Mouse (Mus musculus): ENCODE results near the gene Porcn. TPM values are rescaled to one million over a fixed set of nuclear protein-coding genes. Genes with fewer than 3 reads are reported as not detected.
A peak's percentile ranks its signal among the peaks of the same experiment; 100 is the strongest.

Porcn gene
- total RNA-seq (2021) = 10 to 100 TPM; 43.4 to 49.5 TPM

GRCm38 (mm10) chrX:8206015-8206693 lies at the start of gene Porcn:
Gene Porcn (minus strand): TSS chrX:8206525.
- intact Hi-C loops (cut with DNase I) = no loop called here
- peak; percentile 88 for DNase-seq

DNA sequence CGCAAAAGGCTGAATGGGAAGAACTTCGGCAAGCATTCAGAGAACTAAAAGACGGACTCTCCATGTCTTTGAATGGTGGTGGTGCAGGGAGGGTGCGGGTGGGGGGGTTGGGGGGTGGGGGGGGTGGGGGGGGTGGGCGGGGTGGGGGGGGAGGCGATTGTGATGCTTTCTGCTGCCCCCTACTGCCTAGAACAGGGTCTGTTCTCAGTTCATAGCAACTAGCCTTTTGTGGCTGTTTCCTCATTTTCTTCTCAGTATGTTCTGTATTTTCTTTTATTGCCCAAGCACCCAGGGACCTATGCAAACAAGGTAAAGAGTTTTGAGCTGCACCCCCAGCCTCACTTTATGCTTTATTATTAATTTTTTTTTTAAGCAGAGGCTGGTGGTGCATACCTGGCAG lies 49.5 kb upstream of the Porcn start:
- intact Hi-C loops (cut with DNase I) = no loop called here
- no peak for DNase-seq

GRCm38 (mm10) chrX:8253711-8254110 lies 47.4 kb upstream of the Porcn start:
- intact Hi-C loops (cut with DNase I) = no loop called here
- no peak for DNase-seq

DNA sequence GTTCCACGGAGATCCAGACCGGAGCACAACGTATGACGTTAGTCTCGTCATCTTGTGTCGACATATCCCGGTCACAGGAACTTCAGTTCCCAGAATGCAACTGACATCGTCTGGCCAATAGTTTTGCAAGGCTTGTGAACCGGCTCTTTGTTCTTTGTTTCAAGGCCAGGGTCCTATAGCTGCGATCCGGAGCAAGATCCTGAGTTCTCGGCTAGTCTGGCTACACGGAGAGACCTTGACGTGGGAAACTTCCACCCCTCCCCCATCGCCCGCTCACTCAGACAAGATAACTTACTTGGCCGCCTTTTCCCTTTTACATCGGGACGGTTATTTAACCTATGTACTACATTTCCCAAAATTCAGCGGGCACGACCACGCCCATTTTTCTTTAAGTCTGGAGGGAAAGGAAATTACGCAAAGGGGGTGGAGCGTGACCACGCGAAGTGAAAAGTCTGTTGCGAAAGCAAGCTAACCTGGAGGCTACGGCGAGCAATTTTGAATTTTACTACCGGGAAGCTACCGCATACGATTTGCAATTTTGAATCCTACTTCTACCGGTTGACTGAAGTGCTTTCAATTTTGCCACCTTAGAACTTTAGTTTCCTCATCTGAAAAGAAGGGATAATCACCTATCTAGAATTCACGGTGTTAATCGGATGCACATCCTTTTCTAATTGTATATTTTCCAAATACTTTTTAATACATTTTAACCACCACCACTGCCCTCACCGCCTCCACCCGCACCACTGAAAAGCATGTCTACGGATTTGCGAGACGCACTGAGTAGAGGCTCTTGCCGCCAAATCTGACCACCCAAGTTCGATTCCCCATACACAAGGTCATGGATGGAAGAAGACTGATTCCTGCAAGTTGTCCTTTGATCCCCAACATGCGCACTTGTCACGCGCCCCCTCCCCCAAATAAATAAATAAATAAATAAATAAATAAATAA lies 46.3 kb upstream of the Porcn start, which contains the start of gene Ftsj1:
Gene Ftsj1 (minus strand): TSS at position 73 of the 952 bp plus-strand sequence.
- peak; percentile 76 for DNase-seq
- intact Hi-C loops (cut with DNase I) = no loop called here

DNA sequence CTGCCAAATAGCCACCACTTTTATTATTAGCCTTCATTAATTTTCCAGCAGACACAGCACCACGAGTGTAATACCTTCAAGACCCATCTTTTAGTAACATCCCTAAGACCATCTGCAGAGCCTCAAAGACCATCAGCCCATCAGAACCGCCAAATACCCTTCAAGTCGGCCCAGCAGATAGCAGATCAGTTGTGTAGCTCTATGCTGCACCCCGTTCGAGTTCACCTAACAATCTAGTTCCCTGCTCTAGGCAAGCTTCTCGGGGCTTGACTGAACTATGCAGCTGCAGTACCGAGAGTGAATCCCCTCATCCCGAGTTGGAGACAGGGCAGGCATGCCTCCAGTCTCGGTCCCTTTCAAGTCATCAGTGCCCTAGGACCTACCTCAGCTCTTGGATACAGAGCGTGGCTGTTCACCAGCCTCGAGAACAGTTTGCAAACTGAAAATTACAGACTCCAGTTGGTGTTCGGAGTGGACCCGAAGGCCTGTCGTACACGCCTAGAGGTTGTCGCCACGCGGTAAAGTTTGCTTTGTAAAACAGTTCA lies 45.5 kb upstream of the Porcn start:
- DNase-seq = no peak
- intact Hi-C loops (cut with DNase I) = no loop called here

DNA sequence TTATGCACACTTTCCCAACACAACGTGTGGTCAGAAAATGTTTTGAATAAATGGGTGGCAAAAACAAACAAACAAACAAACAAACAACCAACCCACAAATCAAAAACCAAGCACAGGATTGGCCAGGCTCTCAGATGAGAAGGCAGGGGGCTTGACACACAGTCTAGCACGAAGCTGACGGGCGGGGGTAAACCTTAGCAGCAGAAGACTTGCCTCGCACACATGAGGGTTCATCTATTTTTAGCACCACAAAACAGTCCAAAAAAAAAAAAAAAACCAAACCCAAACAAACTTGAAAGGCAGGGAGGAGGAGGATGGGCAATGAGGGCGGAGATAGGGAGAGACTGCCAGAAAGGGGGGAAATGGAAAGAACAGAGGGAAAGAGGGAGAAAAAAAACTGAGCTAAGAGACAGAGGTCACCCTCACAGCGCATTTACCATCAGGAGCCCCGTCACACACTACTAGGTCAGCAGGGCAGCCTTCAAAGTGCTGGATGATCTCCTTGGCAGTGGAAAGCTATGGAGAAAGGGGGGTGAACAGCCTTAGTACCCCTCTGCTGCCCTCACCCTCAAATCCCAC lies 42.3 kb upstream of the Porcn start:
- no peak for DNase-seq
- intact Hi-C loops (cut with DNase I) = loop anchor here (5.0 kb wide), 1 partner anchor 51 kb away; no protein-coding TSS in a partner anchor

DNA sequence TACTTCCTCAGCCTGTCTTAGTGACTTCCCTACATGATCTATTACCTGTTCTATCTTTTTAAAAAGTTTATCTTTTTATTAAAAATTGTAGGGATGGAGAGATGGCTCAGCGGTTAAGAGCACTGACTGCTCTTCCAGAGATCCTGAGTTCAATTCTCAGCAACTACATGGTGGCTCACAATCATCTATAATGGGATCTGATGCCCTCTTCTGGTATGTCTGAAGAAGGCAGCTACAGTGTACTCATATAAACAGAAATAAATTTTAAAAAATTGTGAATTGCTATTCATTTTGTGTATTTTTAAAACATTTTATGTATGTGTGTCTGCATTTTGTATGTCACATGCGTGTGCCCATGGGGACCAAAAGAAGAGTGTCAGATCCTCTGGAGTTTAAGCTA lies 41.4 kb upstream of the Porcn start:
- intact Hi-C loops (cut with DNase I) = loop anchor here (5.0 kb wide), 1 partner anchor 50 kb away; no protein-coding TSS in a partner anchor
- DNase-seq = no peak

- DNase-seq = no peak
- intact Hi-C loops (cut with DNase I) = no loop called here
Measured at GRCm38 (mm10) chrX:8238804-8239395, 32.6 kb upstream of the Porcn start.

DNA sequence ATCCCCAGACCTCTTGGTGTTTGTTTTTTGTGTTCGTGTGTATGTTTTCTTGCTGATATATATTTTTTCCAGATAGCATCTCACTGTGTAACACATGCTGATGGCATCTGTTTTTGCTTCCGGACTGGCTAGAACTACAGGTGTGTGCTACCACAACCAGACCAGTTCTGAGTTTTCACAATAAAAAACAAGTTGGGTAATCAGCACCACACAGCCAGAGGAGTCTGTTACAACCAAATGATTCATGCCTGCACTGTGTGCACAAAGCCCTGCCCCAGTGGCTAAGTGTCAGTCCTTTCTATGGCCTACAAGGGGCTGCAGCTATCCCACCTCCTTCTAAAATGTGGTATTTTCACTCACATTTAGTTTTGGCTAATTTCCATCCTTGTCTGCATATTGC lies 30.4 kb upstream of the Porcn start:
- DNase-seq = no peak
- intact Hi-C loops (cut with DNase I) = no loop called here

GRCm38 (mm10) chrX:8233602-8234001 lies 27.3 kb upstream of the Porcn start:
- intact Hi-C loops (cut with DNase I) = no loop called here
- DNase-seq = no peak

DNA sequence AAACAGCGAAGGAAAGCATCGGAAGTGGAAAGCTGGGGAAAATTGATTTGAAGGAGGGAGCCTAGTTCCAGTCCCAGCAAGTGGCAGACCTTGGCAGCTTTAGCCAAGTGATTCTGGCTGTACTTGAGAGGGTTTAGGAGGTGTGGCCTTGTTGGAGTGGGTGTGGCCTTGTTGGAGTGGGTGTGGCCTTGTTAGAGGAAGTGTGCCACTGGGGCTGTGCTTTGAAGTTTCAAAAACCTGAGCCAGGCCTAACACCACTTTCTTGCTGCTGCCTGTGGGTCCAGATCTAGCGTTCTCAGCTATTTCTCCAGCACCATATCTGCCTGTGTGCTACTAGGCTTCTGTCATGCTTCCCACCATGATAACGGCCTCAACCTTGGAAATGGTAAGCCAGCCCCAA lies 23.9 kb upstream of the Porcn start:
- intact Hi-C loops (cut with DNase I) = no loop called here
- DNase-seq = no peak

DNA sequence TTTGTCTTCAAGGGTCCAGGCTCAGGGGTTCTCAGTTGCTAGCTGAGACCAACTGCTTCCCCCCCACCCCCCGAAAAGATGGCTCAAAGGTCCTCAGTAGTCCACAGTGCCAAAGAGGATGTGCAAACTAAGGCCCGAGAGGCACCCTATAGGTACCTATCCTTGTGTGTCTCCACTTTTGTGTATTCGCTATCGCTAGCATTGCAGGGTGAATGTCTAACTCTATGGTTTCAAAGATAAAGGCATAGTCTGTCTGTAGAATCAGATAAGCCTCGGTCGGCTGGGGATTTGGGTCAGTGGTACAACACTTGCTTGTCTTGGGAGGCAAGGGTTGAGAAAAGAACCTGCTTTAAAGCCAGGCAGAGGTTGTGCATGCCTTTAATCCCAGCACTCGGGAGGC lies 17.1 kb upstream of the Porcn start:
- intact Hi-C loops (cut with DNase I) = no loop called here
- DNase-seq = no peak

DNA sequence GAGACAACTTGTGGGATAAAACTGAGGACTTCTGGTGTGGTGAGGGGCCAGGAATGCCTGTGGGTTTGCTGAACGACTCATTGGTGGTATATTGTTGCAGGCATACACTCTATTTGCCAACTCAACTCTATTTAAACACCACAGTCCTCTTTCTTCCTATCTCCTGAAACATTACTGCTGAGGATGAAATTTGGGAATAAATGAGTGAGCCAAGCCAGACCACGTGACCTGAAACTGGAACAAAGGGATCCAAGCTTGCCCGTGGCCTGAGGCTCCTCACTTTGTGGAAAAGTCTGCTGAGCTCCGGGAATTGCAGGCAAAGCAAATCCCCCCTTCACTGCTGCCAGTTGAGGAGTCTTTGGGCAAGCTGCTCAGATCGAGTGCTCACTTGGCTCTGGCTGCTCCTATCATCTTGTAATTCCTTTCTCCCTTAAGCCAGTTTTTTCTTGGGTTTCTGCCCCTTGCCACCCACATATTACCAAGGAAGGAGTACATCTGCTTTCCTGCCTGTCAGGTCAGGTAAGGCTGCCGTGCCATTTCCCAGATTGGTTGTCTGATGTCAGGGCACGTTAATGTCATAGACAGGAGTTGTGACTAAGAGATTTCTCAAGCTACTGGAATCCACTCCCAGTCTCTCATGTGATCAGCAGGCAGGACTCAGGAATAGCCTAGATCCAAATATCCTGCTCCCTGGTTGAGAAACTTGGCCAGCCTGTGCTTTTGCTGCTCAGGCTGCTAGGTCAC lies 16.5 kb upstream of the Porcn start:
- DNase-seq = peak; percentile 27
- intact Hi-C loops (cut with DNase I) = no loop called here

- DNase-seq = peak; percentile 21
- intact Hi-C loops (cut with DNase I) = no loop called here
Measured at GRCm38 (mm10) chrX:8222296-8222677, 16.0 kb upstream of the Porcn start.

- intact Hi-C loops (cut with DNase I) = no loop called here
- no peak for DNase-seq
Measured at GRCm38 (mm10) chrX:8219651-8220050, 13.3 kb upstream of the Porcn start.

- intact Hi-C loops (cut with DNase I) = no loop called here
- no peak for DNase-seq
Measured at GRCm38 (mm10) chrX:8218114-8218513, 11.8 kb upstream of the Porcn start.

DNA sequence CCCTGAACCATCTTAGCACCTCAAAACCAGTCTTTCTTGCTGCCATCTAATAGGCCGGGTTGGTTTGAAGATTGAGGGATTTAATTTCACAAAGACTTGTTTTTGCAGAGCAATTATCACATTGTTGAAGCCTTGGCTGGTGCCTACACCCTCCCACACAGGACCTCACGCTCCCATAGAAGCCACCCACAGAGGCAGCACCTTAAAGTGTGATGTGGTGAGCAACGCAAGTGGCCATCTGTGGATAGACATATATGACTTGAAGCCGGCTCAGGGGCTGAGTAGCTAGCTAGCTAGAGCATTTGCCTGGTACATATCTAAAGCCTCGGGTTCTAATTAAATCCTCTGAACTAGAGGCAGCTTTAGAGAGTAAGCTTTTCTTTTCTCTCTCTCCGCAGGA lies 11.1 kb upstream of the Porcn start:
- no peak for DNase-seq
- intact Hi-C loops (cut with DNase I) = no loop called here

DNA sequence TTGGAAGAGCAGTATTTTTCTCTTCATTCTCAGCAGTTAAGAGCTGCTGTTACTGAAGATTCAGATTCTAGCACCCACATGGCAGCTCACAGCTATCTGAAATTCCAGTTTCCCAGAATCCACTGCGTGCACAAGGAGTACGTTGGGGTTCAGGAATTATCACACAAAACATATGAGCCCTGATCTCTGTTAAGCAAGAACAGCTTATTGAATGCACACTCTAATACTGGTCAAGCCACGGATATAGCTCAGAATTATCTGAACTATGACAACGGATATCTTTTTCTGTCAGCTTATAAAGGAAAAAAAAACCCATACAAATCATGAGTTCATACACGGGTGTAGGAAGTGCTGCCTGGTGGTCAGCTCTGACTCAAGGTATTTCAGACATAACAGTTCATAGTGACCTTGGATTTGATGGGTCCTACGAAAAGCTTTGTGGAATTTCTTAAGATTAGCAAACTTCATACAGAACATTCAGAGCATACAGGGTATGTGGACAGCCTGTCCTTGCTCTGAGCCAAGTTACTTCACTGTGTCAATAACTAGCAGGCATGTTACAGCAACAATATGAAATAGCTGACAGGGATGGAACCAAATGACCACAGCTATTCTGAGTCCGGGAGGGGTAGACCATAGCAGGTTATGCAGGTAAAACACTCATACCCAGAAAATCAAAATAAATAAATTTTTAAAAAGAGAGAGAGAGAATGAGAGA lies 5.3 kb upstream of the Porcn start:
- intact Hi-C loops (cut with DNase I) = no loop called here
- DNase-seq = no peak

DNA sequence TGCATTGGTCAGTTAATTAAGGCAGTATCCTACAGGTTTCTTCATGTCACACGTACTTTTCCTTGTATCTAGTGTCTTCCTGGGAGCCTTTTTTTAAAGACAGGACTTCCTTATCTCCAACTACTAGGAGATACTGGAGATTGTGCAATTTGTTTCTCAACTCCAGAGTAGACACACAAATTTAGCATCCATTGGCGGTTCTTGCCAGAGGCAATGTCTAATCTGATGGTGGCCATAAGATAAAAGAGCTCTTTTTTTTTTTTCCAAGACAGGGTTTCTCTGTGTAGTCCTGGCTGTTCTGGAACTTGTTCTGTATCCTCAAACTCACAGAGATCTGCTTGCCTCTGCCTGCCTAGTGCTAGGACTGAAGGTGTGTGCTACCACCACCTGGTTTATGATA lies 3.4 kb upstream of the Porcn start:
- no peak for DNase-seq
- intact Hi-C loops (cut with DNase I) = no loop called here

GRCm38 (mm10) chrX:8207224-8207623 lies 899 bp upstream of the Porcn start:
- DNase-seq = no peak
- intact Hi-C loops (cut with DNase I) = no loop called here

All from left cerebral cortex, postnatal 4 days (tissue).